Mouse (Mus musculus) brain, embryonic 14.5 days (tissue): ENCODE results near the gene Adgrd1.

Source experiments
- CTCF ChIP-seq: fragments of 200-500 bp; IDR thresholded peaks from 2 replicates; pipeline ENCODE4 v1.5.1; 2012; ENCODE audit warnings: inconsistent platforms, mild to moderate bottlenecking, moderate library complexity, borderline replicate concordance; ENCODE audit not compliant: insufficient read depth, insufficient read length; ENCODE audit errors: extremely low read depth
- POLR2A ChIP-seq: fragments of 200-500 bp; IDR thresholded peaks from 2 replicates; pipeline ENCODE4 v1.6.1; 2012; ENCODE audit warnings: mild to moderate bottlenecking, inconsistent platforms, borderline replicate concordance; ENCODE audit not compliant: poor library complexity, insufficient read depth, insufficient read length, severe bottlenecking; ENCODE audit errors: extremely low read depth

GRCm38 (mm10) chr5:129138576-129138975 lies 42.0 kb downstream of the Adgrd1 start:
- no peak for TF ChIP-seq CTCF
- TF ChIP-seq POLR2A: no peak
